Mouse (Mus musculus): ENCODE results near the gene Arntl2. TPM values are rescaled to one million over a fixed set of nuclear protein-coding genes. Genes with fewer than 3 reads are reported as not detected.

Arntl2 gene
- polyA plus RNA-seq, 1 experiment from 2014 or later, result 6.2 TPM

- H3K9me3 ChIP-seq (ENCODE audit: low read depth, low read length), result no peaks in the 10 kb centered on the region
- H3K9ac ChIP-seq, result no peak overlapping the region
- no peak overlapping the region for H3K27ac ChIP-seq (ENCODE audit: low read depth)
- H3K4me3 ChIP-seq (ENCODE audit: low read depth, low read length), result no peak overlapping the region
- no peak overlapping the region for H3K4me2 ChIP-seq
- H3K27me3 ChIP-seq (ENCODE audit: insufficient read depth, low read length), result no peaks in the 10 kb centered on the region
- no peak for TF ChIP-seq CTCF (IDR thresholded peaks at IDR 0.05; ENCODE audit: low read depth)
- WGBS, result 56% methylated on average over 2 of the region's 2 CpGs
- ATAC-seq (ENCODE audit: insufficient read depth) (no peak), DNase-seq (no peak)
- peaks cover 7% of the 10 kb centered on the region; the same call in 1 of the 2 replicates for H3K4me1 ChIP-seq (ENCODE audit: insufficient read depth)
- no peaks in the 10 kb centered on the region for H3K36me3 ChIP-seq (ENCODE audit: insufficient read depth)
Observed at GRCm38 (mm10) chr6:146753560-146754160, 42.2 kb upstream of the Arntl2 start.

DNA sequence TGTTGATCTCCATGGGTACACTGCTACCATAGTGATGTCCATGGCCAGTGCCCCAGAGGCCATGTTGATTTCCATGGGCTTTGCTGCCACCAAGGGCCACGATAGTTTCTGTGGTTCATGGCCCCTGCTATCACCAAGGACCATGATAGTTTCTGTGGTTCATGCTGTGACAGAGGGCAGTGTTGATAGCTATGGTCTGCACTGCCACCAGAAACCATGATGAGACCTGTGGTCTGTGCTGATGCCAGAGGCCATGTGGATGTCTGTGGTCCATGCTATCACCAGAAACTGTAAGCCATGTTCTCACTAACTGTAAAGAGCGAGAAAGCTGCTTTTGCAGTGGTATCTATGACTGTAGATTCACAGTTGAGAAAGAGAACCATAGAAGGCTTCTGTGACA lies 40.7 kb upstream of the Arntl2 start:
- WGBS, result 89% methylated on average over 2 of the region's 2 CpGs
- no peak overlapping the region for H3K4me3 ChIP-seq (ENCODE audit: low read depth, low read length)
- no peaks in the 10 kb centered on the region for H3K9me3 ChIP-seq (ENCODE audit: low read depth, low read length)
- DNase-seq (no peak), ATAC-seq (ENCODE audit: insufficient read depth) (no peak)
- H3K4me1 ChIP-seq (ENCODE audit: insufficient read depth), result peaks cover 7% of the 10 kb centered on the region; the same call in 1 of the 2 replicates
- H3K36me3 ChIP-seq (ENCODE audit: insufficient read depth), result no peaks in the 10 kb centered on the region
- H3K4me2 ChIP-seq, result no peak overlapping the region
- no peak overlapping the region for H3K9ac ChIP-seq
- H3K27me3 ChIP-seq (ENCODE audit: insufficient read depth, low read length), result no peaks in the 10 kb centered on the region
- no peak for TF ChIP-seq CTCF (IDR thresholded peaks at IDR 0.05; ENCODE audit: low read depth)
- H3K27ac ChIP-seq (ENCODE audit: low read depth), result no peak overlapping the region

- TF ChIP-seq CTCF (IDR thresholded peaks at IDR 0.05; ENCODE audit: low read depth), result no peak
- 90% methylated on average over 4 of the region's 4 CpGs for WGBS
- H3K36me3 ChIP-seq (ENCODE audit: insufficient read depth), result no peaks in the 10 kb centered on the region; the same call in 1 of the 2 replicates
Observed at GRCm38 (mm10) chr6:146755679-146756078, 40.2 kb upstream of the Arntl2 start.

GRCm38 (mm10) chr6:146759027-146759426 lies 36.8 kb upstream of the Arntl2 start:
- H3K27me3 ChIP-seq (ENCODE audit: insufficient read depth, low read length), result no peaks in the 10 kb centered on the region
- no peak overlapping the region for H3K27ac ChIP-seq (ENCODE audit: low read depth)
- no peaks in the 10 kb centered on the region; the same call in 1 of the 2 replicates for H3K36me3 ChIP-seq (ENCODE audit: insufficient read depth)
- H3K4me3 ChIP-seq (ENCODE audit: low read depth, low read length), result no peak overlapping the region
- peaks cover 1% of the 10 kb centered on the region; the same call in 1 of the 2 replicates for H3K4me1 ChIP-seq (ENCODE audit: insufficient read depth)
- H3K9ac ChIP-seq, result no peak overlapping the region
- DNase-seq, result no peak
- TF ChIP-seq CTCF (IDR thresholded peaks at IDR 0.05; ENCODE audit: low read depth), result no peak
- WGBS, result 86% methylated on average over 2 of the region's 2 CpGs
- H3K9me3 ChIP-seq (ENCODE audit: low read depth, low read length), result no peaks in the 10 kb centered on the region
- ATAC-seq (ENCODE audit: insufficient read depth), result no peak
- no peak overlapping the region for H3K4me2 ChIP-seq

More at GRCm38 (mm10) chr6:146755679-146756078, 40.2 kb upstream of the Arntl2 start:
- H3K4me1 ChIP-seq (ENCODE audit: insufficient read depth), result peaks cover 7% of the 10 kb centered on the region; the same call in 1 of the 2 replicates
- H3K4me2 ChIP-seq, result no peak overlapping the region
- no peak overlapping the region for H3K4me3 ChIP-seq (ENCODE audit: low read depth, low read length)
- DNase-seq, result no peak
- H3K27me3 ChIP-seq (ENCODE audit: insufficient read depth, low read length), result no peaks in the 10 kb centered on the region
- no peak for ATAC-seq (ENCODE audit: insufficient read depth)
- no peak overlapping the region for H3K9ac ChIP-seq
- no peak overlapping the region for H3K27ac ChIP-seq (ENCODE audit: low read depth)
- no peaks in the 10 kb centered on the region for H3K9me3 ChIP-seq (ENCODE audit: low read depth, low read length)

DNA sequence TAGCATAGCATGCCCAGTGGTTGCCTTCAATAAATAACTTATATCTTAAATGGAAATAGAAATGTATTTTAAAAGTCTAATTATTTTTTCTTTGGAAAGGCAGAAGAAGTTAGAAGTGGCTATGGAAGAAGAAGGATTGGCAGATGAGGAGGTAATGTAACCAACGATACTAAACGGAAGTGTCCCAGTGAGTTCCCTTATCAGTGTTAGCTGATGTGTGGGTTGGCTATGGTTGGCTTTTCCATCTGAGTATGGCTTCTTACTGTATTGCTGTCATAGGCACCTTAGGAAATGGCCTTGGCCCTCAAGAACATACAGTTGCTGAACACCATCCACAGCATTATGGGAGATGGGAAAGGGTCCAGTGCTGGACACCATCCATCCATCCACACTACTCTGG lies 35.8 kb upstream of the Arntl2 start:
- Histone ChIP-seq H3K27me3 (ENCODE audit: insufficient read depth, low read length) (no peaks in the 10 kb centered on the region), H3K9me3 (ENCODE audit: low read depth, low read length) (no peaks in the 10 kb centered on the region), H3K4me1 (ENCODE audit: insufficient read depth) (no peaks in the 10 kb centered on the region), H3K9ac (no peak overlapping the region), H3K4me3 (ENCODE audit: low read depth, low read length) (no peak overlapping the region), H3K4me2 (no peak overlapping the region), H3K27ac (ENCODE audit: low read depth) (no peak overlapping the region), H3K36me3 (ENCODE audit: insufficient read depth) (no peaks in the 10 kb centered on the region; the same call in 1 of the 2 replicates)
- DNase-seq (no peak), ATAC-seq (ENCODE audit: insufficient read depth) (no peak)
- no peak for TF ChIP-seq CTCF (IDR thresholded peaks at IDR 0.05; ENCODE audit: low read depth)
- 49% methylated on average over 2 of the region's 2 CpGs for WGBS

- no peaks in the 10 kb centered on the region; the same call in 1 of the 2 replicates for H3K36me3 ChIP-seq (ENCODE audit: insufficient read depth)
- ATAC-seq (ENCODE audit: insufficient read depth), result no peak
- DNase-seq, result no peak
- H3K4me3 ChIP-seq (ENCODE audit: low read depth, low read length), result no peak overlapping the region
- H3K9ac ChIP-seq, result no peak overlapping the region
- H3K27me3 ChIP-seq (ENCODE audit: insufficient read depth, low read length), result no peaks in the 10 kb centered on the region
- H3K4me2 ChIP-seq, result no peak overlapping the region
- TF ChIP-seq CTCF (IDR thresholded peaks at IDR 0.05; ENCODE audit: low read depth), result no peak
- H3K27ac ChIP-seq (ENCODE audit: low read depth), result no peak overlapping the region
- 60% methylated on average over 4 of the region's 4 CpGs for WGBS
- H3K9me3 ChIP-seq (ENCODE audit: low read depth, low read length), result no peaks in the 10 kb centered on the region
- H3K4me1 ChIP-seq (ENCODE audit: insufficient read depth), result no peaks in the 10 kb centered on the region
Observed at GRCm38 (mm10) chr6:146760736-146761135, 35.1 kb upstream of the Arntl2 start.

GRCm38 (mm10) chr6:146762264-146762898 lies 33.5 kb upstream of the Arntl2 start:
- ATAC-seq (ENCODE audit: insufficient read depth), result no peak
- H3K9me3 ChIP-seq (ENCODE audit: low read depth, low read length), result no peaks in the 10 kb centered on the region
- WGBS, result 56% methylated on average over 5 of the region's 5 CpGs
- no peak overlapping the region for H3K9ac ChIP-seq
- no peaks in the 10 kb centered on the region for H3K4me1 ChIP-seq (ENCODE audit: insufficient read depth)
- no peaks in the 10 kb centered on the region for H3K27me3 ChIP-seq (ENCODE audit: insufficient read depth, low read length)
- peaks cover 4% of the 10 kb centered on the region; the same call in 1 of the 2 replicates for H3K36me3 ChIP-seq (ENCODE audit: insufficient read depth)
- no peak overlapping the region for H3K4me2 ChIP-seq
- H3K27ac ChIP-seq (ENCODE audit: low read depth), result no peak overlapping the region
- no peak overlapping the region for H3K4me3 ChIP-seq (ENCODE audit: low read depth, low read length)
- DNase-seq, result peak; percentile 72
- peak; percentile 66 for TF ChIP-seq CTCF (IDR thresholded peaks at IDR 0.05; ENCODE audit: low read depth)

Measured in lung, embryonic 14.5 days (tissue).